Mouse (Mus musculus) ES-Bruce4 (cell line): ENCODE data around the gene Rin1.

ENCODE experiments used
- EP300 ChIP-seq: IDR thresholded peaks from 2 replicates; pipeline ENCODE4 v1.6.1; 2011; ENCODE audit warnings: low read depth, low read length; ENCODE audit not compliant: insufficient read depth
- POLR2A ChIP-seq: IDR thresholded peaks from one replicate; pipeline ENCODE4 v1.8.1; 2011; ENCODE audit warnings: low read length; ENCODE audit not compliant: insufficient read depth

DNA sequence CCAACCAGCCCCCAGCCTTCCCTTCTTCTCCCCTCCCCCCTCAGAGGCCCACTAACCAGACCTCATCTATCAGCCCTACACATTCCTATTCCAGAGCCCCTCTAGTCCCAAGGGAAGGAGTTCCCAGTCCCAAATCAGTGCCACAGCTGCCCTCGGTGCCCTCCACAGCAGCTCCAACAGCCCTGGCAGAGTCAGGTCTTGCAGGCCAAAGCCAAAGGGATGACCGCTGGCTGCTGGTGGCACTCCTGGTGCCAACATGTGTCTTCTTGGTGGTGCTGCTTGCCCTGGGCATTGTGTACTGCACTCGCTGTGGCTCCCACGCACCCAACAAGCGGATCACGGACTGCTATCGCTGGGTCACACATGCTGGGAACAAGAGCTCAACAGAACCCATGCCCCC is 19.7 kb downstream of the Rin1 start:
- TF ChIP-seq POLR2A = no peak
- TF ChIP-seq EP300 = no peak
